Mouse (Mus musculus) G1E (cell line): ENCODE data around the gene Pard3b.

Experiments used
- CTCF ChIP-seq: IDR thresholded peaks from 2 replicates; pipeline ENCODE4 v1.5.1; 2012; ENCODE audit warnings: low read depth, low read length, inconsistent platforms, mixed read lengths
- GATA1 ChIP-seq: IDR thresholded peaks from 2 replicates; pipeline ENCODE4 v1.6.1; 2012; ENCODE audit warnings: borderline replicate concordance, low read length, inconsistent platforms, mixed read lengths
- TAL1 ChIP-seq: conservative IDR thresholded peaks from 2 replicates; pipeline ENCODE4 v1.6.1; 2012; ENCODE audit warnings: low read depth, low read length, inconsistent platforms, mixed read lengths

DNA sequence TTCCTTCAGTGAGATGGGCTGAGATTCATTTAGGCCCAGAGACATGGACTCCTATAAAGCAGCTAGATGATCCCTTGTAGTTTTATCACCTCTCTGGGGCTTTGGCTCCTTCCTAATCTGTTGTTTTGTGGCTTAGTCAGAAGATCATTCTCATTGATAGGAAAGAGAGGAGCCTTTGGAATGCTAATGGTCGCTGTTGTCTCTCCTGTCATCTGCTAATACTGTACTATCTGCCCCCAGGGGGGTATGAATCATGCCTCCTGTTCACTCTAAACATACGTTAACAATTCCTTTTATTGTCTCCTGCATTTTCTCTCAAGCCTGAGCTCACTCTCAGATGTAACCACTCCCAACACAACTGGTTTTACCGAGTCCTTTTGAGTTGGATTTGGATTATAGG, 759.6 kb downstream of the Pard3b start:
- no peak for TF ChIP-seq GATA1
- no peak for TF ChIP-seq CTCF
- no peak for TF ChIP-seq TAL1
